Comparison of ENCODE assay signal across 14 mouse cellular contexts in the genomic region with DNA sequence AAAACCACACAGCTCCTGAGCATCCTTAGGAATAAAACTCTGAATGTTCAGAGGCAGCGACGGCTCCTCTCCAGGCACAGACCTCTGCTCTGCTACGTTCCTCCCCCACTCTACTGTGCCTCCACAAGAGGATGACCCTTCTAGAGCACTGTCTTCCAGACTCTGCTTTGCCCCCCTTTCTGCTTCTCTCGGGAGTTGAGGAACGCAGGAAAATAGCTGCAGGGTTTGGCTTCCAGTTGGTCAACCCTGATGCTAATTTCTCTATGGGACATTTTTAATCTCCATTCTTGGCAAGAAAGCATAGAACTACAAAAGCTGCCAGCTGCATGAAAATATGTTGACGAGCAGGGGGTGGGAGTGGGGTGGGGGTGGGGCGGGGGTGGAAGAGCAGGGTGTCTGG. TPM values are rescaled to one million over a fixed set of nuclear protein-coding genes. Genes with fewer than 3 reads are reported as not detected.
DNase-seq lines count a peak whose midpoint lies in the region; ATAC-seq and TF ChIP-seq lines count a peak whose summit lies in the region.
"Had no signal": no experiment of that assay in that cellular context is flagged by ENCODE, and none has a peak within 500 bp of the region (broad histone marks: within the 10 kb centered on the region; RNA-seq: fewer than 3 reads in every experiment).

No protein-coding gene starts in this region.

- H3K27ac ChIP-seq in heart, embryonic 16.5 days (ENCODE audit: low read length) = no peak overlapping the region
- H3K27ac ChIP-seq in heart, adult 2 months = no peak overlapping the region
- H3K27ac ChIP-seq in hindbrain, embryonic 16.5 days (ENCODE audit: low read depth, low read length) = no peak overlapping the region
- H3K27ac ChIP-seq: kidney, embryonic 15.5 days had no signal

- H3K79me2 ChIP-seq in heart, adult 2 months (replicated peaks; ENCODE audit: control insufficient read depth, insufficient read depth, low read length) = no peaks in the 10 kb centered on the region

- H3K9me3 ChIP-seq in heart, embryonic 16.5 days (replicated peaks; ENCODE audit: control insufficient read depth, low read length) = no peaks in the 10 kb centered on the region
- H3K9me3 ChIP-seq in hindbrain, embryonic 16.5 days (ENCODE audit: control insufficient read depth, low read length) = no peaks in the 10 kb centered on the region
- H3K9me3 ChIP-seq: kidney, embryonic 15.5 days had no signal

- H3K4me1 ChIP-seq in heart, embryonic 16.5 days (ENCODE audit: control insufficient read depth, insufficient read depth, low read length) = peaks cover 10% of the 10 kb centered on the region
- H3K4me1 ChIP-seq in heart, adult 2 months (ENCODE audit: control insufficient read depth, insufficient read depth, low read length) = peaks cover 1% of the 10 kb centered on the region; the same call in 1 of the 2 replicates
- H3K4me1 ChIP-seq in hindbrain, embryonic 16.5 days (ENCODE audit: control insufficient read depth, insufficient read depth, low read depth, low read length) = no peaks in the 10 kb centered on the region
- H3K4me1 ChIP-seq: megakaryocyte, embryonic 14.5 days had no signal

- no peak overlapping the region for H3K9ac ChIP-seq in heart, embryonic 16.5 days (ENCODE audit: low read length)
- no peak overlapping the region for H3K9ac ChIP-seq in heart, adult 2 months (ENCODE audit: low read depth, low read length)
- no peak overlapping the region for H3K9ac ChIP-seq in hindbrain, embryonic 16.5 days (ENCODE audit: low read depth, low read length)
- H3K9ac ChIP-seq: kidney, embryonic 15.5 days had no signal

- intact Hi-C loops in heart, adult 2 months (cut with DNase I) = no loop called here

- no peak overlapping the region for H3K4me3 ChIP-seq in heart, embryonic 16.5 days (ENCODE audit: low read length)
- H3K4me3 ChIP-seq in heart, adult 2 months = no peak overlapping the region
- H3K4me3 ChIP-seq in hindbrain, embryonic 16.5 days (ENCODE audit: low read length) = no peak overlapping the region
- H3K4me3 ChIP-seq: kidney, embryonic 15.5 days; megakaryocyte, embryonic 14.5 days had no signal

- WGBS in heart, embryonic 16.5 days = 24% methylated on average over 7 of the region's 7 CpGs
- WGBS in heart, adult 2 months = 31% methylated on average over 7 of the region's 7 CpGs
- 21% methylated on average over 7 of the region's 7 CpGs for WGBS in hindbrain, embryonic 16.5 days

- DNase-seq in cerebellum, postnatal 10 days = peak; percentile 59 to 62
- DNase-seq in cerebellum, adult 18-20 months = no peak
- no peak for DNase-seq in heart, adult 2 months
- peak; percentile 4 for DNase-seq in lung, postnatal 10 days
- DNase-seq in lung, postnatal 14 days = no peak
- no peak for DNase-seq in kidney, adult 18-20 months
- DNase-seq: adrenal gland, postnatal 25 days; cerebellum, adult 11-12 months; embryo, embryonic 11 days; thymus, adult 18-20 months had no signal

- TF ChIP-seq EP300 in heart, adult 2 months (IDR thresholded peaks at IDR 0.05; ENCODE audit: insufficient read depth, low read depth, low read length) = no peak

- no peaks in the 10 kb centered on the region for H3K36me3 ChIP-seq in heart, embryonic 16.5 days (ENCODE audit: control insufficient read depth, insufficient read depth)
- no peaks in the 10 kb centered on the region for H3K36me3 ChIP-seq in heart, adult 2 months (ENCODE audit: control insufficient read depth, insufficient read depth, low read length)
- H3K36me3 ChIP-seq in hindbrain, embryonic 16.5 days (ENCODE audit: control insufficient read depth, insufficient read depth, low read length) = no peaks in the 10 kb centered on the region
- H3K36me3 ChIP-seq: kidney, embryonic 15.5 days had no signal

- H3K27me3 ChIP-seq in heart, embryonic 16.5 days (ENCODE audit: control insufficient read depth, insufficient read depth, low read length) = no peaks in the 10 kb centered on the region
- H3K27me3 ChIP-seq in heart, adult 2 months (ENCODE audit: control insufficient read depth, insufficient read depth, low read length) = no peaks in the 10 kb centered on the region
- no peaks in the 10 kb centered on the region for H3K27me3 ChIP-seq in hindbrain, embryonic 16.5 days (replicated peaks; ENCODE audit: control insufficient read depth, insufficient read depth, low read length)
- H3K27me3 ChIP-seq: kidney, embryonic 15.5 days; megakaryocyte, embryonic 14.5 days had no signal

- no peak for ATAC-seq in heart, embryonic 16.5 days (replicated peaks; ENCODE audit: extremely low read depth, insufficient read depth, low FRiP score)
- 0 out of 2 replicates have a peak, but pooled peaks have one; percentile 54 for ATAC-seq in hindbrain, embryonic 16.5 days

- TF ChIP-seq POLR2A in heart, adult 2 months (IDR thresholded peaks at IDR 0.05; ENCODE audit: insufficient read depth, low read depth, low read length) = no peak

- peak overlapping the region; percentile 4; the same call in 1 of the 2 replicates for H3K4me2 ChIP-seq in heart, embryonic 16.5 days (ENCODE audit: low read depth, low read length)
- peak overlapping the region; percentile 33; the same call in 1 of the 2 replicates for H3K4me2 ChIP-seq in hindbrain, embryonic 16.5 days (ENCODE audit: low read length)
- H3K4me2 ChIP-seq: kidney, embryonic 15.5 days had no signal

- no peak for TF ChIP-seq CTCF in heart, adult 2 months (IDR thresholded peaks at IDR 0.05)

RNA-seq across cellular contexts. Expression of gene Magi1, which starts 24.8 kb away (rescaled TPM):
- 6.3 and 7.2 TPM in 2 replicates for polyA plus RNA-seq in heart, embryonic 16.5 days (2015; fragmentation: Nextera tagmentation; extraction: Ambion mirVana)
- 10 to 100 TPM; 14.0 to 16.5 TPM for total RNA-seq in heart, adult 2 months (2021)
- polyA plus RNA-seq in heart, adult 2 months (2012; rRNA removed) = 4.1 and 5.8 TPM in 2 replicates
- polyA plus RNA-seq in hindbrain, embryonic 16.5 days (2015; fragmentation: Nextera tagmentation; extraction: Ambion mirVana) = 27.7 and 28.2 TPM in 2 replicates

Comparison
In these comparisons a context has a peak if more than half of its experiments do, and no peak if none do; other contexts are left out.
1. DNase-seq: peak in cerebellum, postnatal 10 days (2 of 2) and lung, postnatal 10 days (single experiment); none in cerebellum, adult 18-20 months (0 of 2), heart, adult 2 months (0 of 2), lung, postnatal 14 days (single experiment) and kidney, adult 18-20 months (single experiment).